Mouse (Mus musculus) embryonic facial prominence, embryonic 15.5 days (tissue): ENCODE data around the gene Gm5861. TPM values are rescaled to one million over a fixed set of nuclear protein-coding genes. Genes with fewer than 3 reads are reported as not detected.
"Not testable (repeated sequence)": the region's sequence is repeated elsewhere in the genome, so short reads cannot be mapped to it uniquely, and the experiment has no call there.

Experiments used
- ATAC-seq: fragments of 200-750 bp; cut with Nextera tagmentation; 2 replicates; pipeline ENCODE4 v1.8.0; 2017; ENCODE audit warnings: low read depth, moderate TSS enrichment; ENCODE audit not compliant: insufficient number of reproducible peaks, low FRiP score, low TSS enrichment
- H3K27ac ChIP-seq: fragments of 300-500 bp; sonication (generic); replicated peaks from 2 replicates; pipeline ENCODE4 v1.5.1; 2015; ENCODE audit warnings: mild to moderate bottlenecking, inconsistent platforms
- H3K27me3 ChIP-seq: fragments of 300-500 bp; sonication (generic); 2 replicates; pipeline ENCODE4 v1.6.1; 2015; ENCODE audit warnings: inconsistent platforms
- H3K36me3 ChIP-seq: fragments of 300-500 bp; sonication (generic); 2 replicates; pipeline ENCODE4 v1.6.1; 2015; ENCODE audit warnings: mild to moderate bottlenecking, inconsistent platforms
- H3K4me1 ChIP-seq: fragments of 300-500 bp; sonication (generic); 2 replicates; pipeline ENCODE4 v1.6.1; 2015; ENCODE audit warnings: inconsistent platforms
- H3K4me2 ChIP-seq: fragments of 300-500 bp; sonication (generic); replicated peaks from 2 replicates; pipeline ENCODE4 v1.6.1; 2015; ENCODE audit warnings: mild to moderate bottlenecking, inconsistent platforms
- H3K4me3 ChIP-seq: fragments of 300-500 bp; sonication (generic); replicated peaks from 2 replicates; pipeline ENCODE4 v1.5.1; 2015; ENCODE audit warnings: mild to moderate bottlenecking, inconsistent platforms
- H3K9ac ChIP-seq: fragments of 300-500 bp; sonication (generic); 2 replicates; pipeline ENCODE4 v1.6.1; 2015; ENCODE audit warnings: inconsistent platforms
- H3K9me3 ChIP-seq: fragments of 300-500 bp; sonication (generic); replicated peaks from 2 replicates; pipeline ENCODE4 v1.6.1; 2016; ENCODE audit warnings: inconsistent platforms
- WGBS: fragments of 180-500 bp; shearing (Covaris S2); methylation state at CpG from one replicate; pipeline ENCODE4 v1.1.7; 2015; 5-methylcytosine and 5-hydroxymethylcytosine counted together
- polyA plus RNA-seq: library from polyadenylated mRNA; unstranded; fragments of >200 nt; fragmentation: Nextera tagmentation; extraction: Ambion mirVana; gene quantifications from 2 replicates; pipeline ENCODE4 v1.2.1, GENCODE M21; 2015

Gene Gm5861
- not detected in 2 replicates for polyA plus RNA-seq

- not testable (repeated sequence) for H3K4me2 ChIP-seq, H3K27ac ChIP-seq, H3K9ac ChIP-seq, H3K4me1 ChIP-seq, H3K27me3 ChIP-seq, H3K36me3 ChIP-seq, H3K9me3 ChIP-seq, ATAC-seq, H3K4me3 ChIP-seq
- 74% methylated on average over 3 of the region's 3 CpGs for WGBS
These were observed at the start of gene Gm5861 for GRCm38 (mm10) chr5:11182772-11183171. Gene Gm5861 (plus strand): TSS chr5:11183072.

GRCm38 (mm10) chr5:11138031-11138430 is 44.8 kb upstream of the Gm5861 start:
- H3K36me3 ChIP-seq, H3K9me3 ChIP-seq, H3K27me3 ChIP-seq, ATAC-seq, H3K4me2 ChIP-seq, H3K9ac ChIP-seq, H3K27ac ChIP-seq, H3K4me3 ChIP-seq, H3K4me1 ChIP-seq: not testable (repeated sequence)
- WGBS = 93% methylated on average over 12 of the region's 12 CpGs

Other genes starting within 250 kb of the Gm5861 start
- not detected in 2 replicates for gene Gm8871, start 235.3 kb upstream of the Gm5861 start, polyA plus RNA-seq
- gene Gm8857, start 235.3 kb upstream of the Gm5861 start, polyA plus RNA-seq = not detected in 2 replicates
- gene Gm8879, start 55.4 kb upstream of the Gm5861 start, polyA plus RNA-seq = not detected in 2 replicates
- not detected in 2 replicates for gene Gm8890, start 73.0 kb downstream of the Gm5861 start, polyA plus RNA-seq
- not detected in 2 replicates for gene Speer1, start 158.4 kb downstream of the Gm5861 start, polyA plus RNA-seq
- not detected in 2 replicates for gene Gm8897, start 233.3 kb downstream of the Gm5861 start, polyA plus RNA-seq